Mouse (Mus musculus) embryonic fibroblast, embryonic 13.5 days (primary cell): ENCODE results near the gene Slco4a1.

Experiments used
- CTCF ChIP-seq: IDR thresholded peaks from 2 replicates; pipeline ENCODE4 v1.5.1; 2011; ENCODE audit warnings: mild to moderate bottlenecking, control low read depth, low read length, moderate library complexity, borderline replicate concordance; ENCODE audit not compliant: insufficient read depth
- POLR2A ChIP-seq: IDR thresholded peaks from 2 replicates; pipeline ENCODE4 v1.6.1; 2011; ENCODE audit warnings: low read depth, mild to moderate bottlenecking, control low read depth, low read length, moderate library complexity

GRCm38 (mm10) chr2:180449007-180449406, 7.0 kb upstream of the Slco4a1 start:
- no peak for TF ChIP-seq CTCF
- no peak for TF ChIP-seq POLR2A
